Mouse (Mus musculus): Measurements from ENCODE around the gene Fhod1. TPM values are rescaled to one million over a fixed set of nuclear protein-coding genes. Genes with fewer than 3 reads are reported as not detected.

The Fhod1 gene
- total and polyA plus RNA-seq, 3 experiments, result 2.5 to 10.9 TPM; not detected in 1

GRCm38 (mm10) chr8:105359208-105359607 lies 11.5 kb upstream of the Fhod1 start:
- Histone ChIP-seq H3K9me3 (replicated peaks; ENCODE audit: insufficient read depth, low read length) (no peaks in the 10 kb centered on the region), H3K27ac (ENCODE audit: control insufficient read depth, low read depth, low read length) (no peak overlapping the region), H3K27me3 (ENCODE audit: control insufficient read depth in 1 of 2, insufficient read depth in 2 of 2, low read length in 2 of 2) (no peaks in the 10 kb centered on the region; a peak in 1 of 4 replicates), H3K9ac (ENCODE audit: control insufficient read depth, low read depth, low read length, poor library complexity, severe bottlenecking) (no peak overlapping the region), H3K4me1 (ENCODE audit: control insufficient read depth in 1 of 2, insufficient read depth in 2 of 2, low read length in 2 of 2) (no peaks in the 10 kb centered on the region), H3K79me2 (ENCODE audit: control insufficient read depth, insufficient read depth, low read length, poor library complexity) (no peaks in the 10 kb centered on the region), H3K36me3 (ENCODE audit: control insufficient read depth in 1 of 2, insufficient read depth in 2 of 2, low read length in 2 of 2) (no peaks in the 10 kb centered on the region), H3K4me3 (ENCODE audit: control insufficient read depth in 1 of 2, insufficient read depth in 1 of 2, low read depth in 2 of 2, low read length in 2 of 2) (no peak overlapping the region)
- no peak for DNase-seq (ENCODE audit: low read depth, low spot score)
- no peak for TF ChIP-seq GATA1 (IDR thresholded peaks at IDR 0.05; ENCODE audit: low read depth, low read length)
- no peak for TF ChIP-seq USF1 (IDR thresholded peaks at IDR 0.05; ENCODE audit: low read depth, low read length)
- no peak for TF ChIP-seq EP300 (IDR thresholded peaks at IDR 0.05; ENCODE audit: low read depth in 1 of 2, low read length in 2 of 2)

- H3K36me3 ChIP-seq (ENCODE audit: control insufficient read depth in 1 of 2, insufficient read depth in 2 of 2, low read length in 2 of 2), result no peaks in the 10 kb centered on the region
- H3K27me3 ChIP-seq (ENCODE audit: control insufficient read depth in 1 of 2, insufficient read depth in 2 of 2, low read length in 2 of 2), result no peaks in the 10 kb centered on the region
- DNase-seq (ENCODE audit: low read depth, low spot score), result no peak
- H3K79me2 ChIP-seq (ENCODE audit: control insufficient read depth, insufficient read depth, low read length, poor library complexity), result no peaks in the 10 kb centered on the region
- TF ChIP-seq CHD2 (IDR thresholded peaks at IDR 0.05; ENCODE audit: low read length) (no peak), ELF1 (IDR thresholded peaks at IDR 0.05; ENCODE audit: low read depth, low read length) (no peak), POLR2AphosphoS2 (IDR thresholded peaks at IDR 0.05; ENCODE audit: low read length) (no peak), POLR2A (IDR thresholded peaks at IDR 0.05; ENCODE audit: control insufficient read depth in 1 of 2, insufficient read depth in 1 of 2, low read depth in 1 of 2, low read length in 2 of 2, poor library complexity in 1 of 2) (no peak), MEF2A (IDR thresholded peaks at IDR 0.05; ENCODE audit: extremely low read depth, insufficient replicate concordance, low read depth, low read length, poor library complexity, severe bottlenecking) (no peak), MAX (IDR thresholded peaks at IDR 0.05; ENCODE audit: low read length) (no peak), USF2 (IDR thresholded peaks at IDR 0.05; ENCODE audit: borderline replicate concordance in 1 of 2, insufficient read depth in 1 of 2, low read depth in 1 of 2, low read length in 2 of 2) (no peak), USF1 (IDR thresholded peaks at IDR 0.05; ENCODE audit: low read depth, low read length) (no peak), POLR2AphosphoS5 (IDR thresholded peaks at IDR 0.05; ENCODE audit: borderline replicate concordance, low read depth, low read length) (no peak), UBTF (IDR thresholded peaks at IDR 0.05; ENCODE audit: borderline replicate concordance, insufficient read depth, low read depth, low read length) (no peak), ZKSCAN1 (IDR thresholded peaks at IDR 0.05; ENCODE audit: low read depth, low read length) (no peak), TBP (IDR thresholded peaks at IDR 0.05; ENCODE audit: low read depth, low read length) (no peak), BHLHE40 (IDR thresholded peaks at IDR 0.05; ENCODE audit: borderline replicate concordance, low read depth, low read length) (no peak), E2F4 (IDR thresholded peaks at IDR 0.05; ENCODE audit: borderline replicate concordance, low read depth, low read length) (no peak), CTCF (IDR thresholded peaks at IDR 0.05 in 2 of 3, conservative IDR thresholded peaks at IDR 0.05 in 1 of 3; ENCODE audit: control insufficient read depth in 1 of 3, insufficient read depth in 1 of 3, low read depth in 2 of 3, low read length in 3 of 3, poor library complexity in 1 of 3, severe bottlenecking in 1 of 3) (no peak), TCF12 (IDR thresholded peaks at IDR 0.05; ENCODE audit: low read depth, low read length) (no peak), GATA1 (IDR thresholded peaks at IDR 0.05; ENCODE audit: low read depth, low read length) (no peak), MAFK (IDR thresholded peaks at IDR 0.05; ENCODE audit: borderline replicate concordance, low read depth, low read length) (no peak), NRF1 (IDR thresholded peaks at IDR 0.05; ENCODE audit: insufficient read depth, low read depth, low read length, poor library complexity, severe bottlenecking) (no peak)
- no peaks in the 10 kb centered on the region for H3K9me3 ChIP-seq (replicated peaks; ENCODE audit: insufficient read depth, low read length)
- H3K27ac ChIP-seq (ENCODE audit: control insufficient read depth, low read depth, low read length), result no peak overlapping the region
- no peaks in the 10 kb centered on the region for H3K4me1 ChIP-seq (ENCODE audit: control insufficient read depth in 1 of 2, insufficient read depth in 2 of 2, low read length in 2 of 2)
- H3K4me3 ChIP-seq (ENCODE audit: control insufficient read depth in 1 of 2, insufficient read depth in 1 of 2, low read depth in 2 of 2, low read length in 2 of 2), result no peak overlapping the region
- no peak overlapping the region for H3K9ac ChIP-seq (ENCODE audit: control insufficient read depth, low read depth, low read length, poor library complexity, severe bottlenecking)
Measured at GRCm38 (mm10) chr8:105356681-105357080, 8.9 kb upstream of the Fhod1 start.
